Mouse (Mus musculus): ENCODE results near the gene Lman1l. TPM values are rescaled to one million over a fixed set of nuclear protein-coding genes. Genes with fewer than 3 reads are reported as not detected.

The Lman1l gene
- polyA plus RNA-seq, 1 experiment, result not detected

GRCm38 (mm10) chr9:57643856-57644180 is 23.2 kb upstream of the Lman1l start:
- TF ChIP-seq CTCF (IDR thresholded peaks at IDR 0.05; ENCODE audit: control insufficient read depth, insufficient read depth, low read length), result no peak
- TF ChIP-seq POLR2A (IDR thresholded peaks at IDR 0.05; ENCODE audit: borderline replicate concordance, control insufficient read depth, low read depth, low read length), result no peak
- H3K4me3 ChIP-seq (replicated peaks; ENCODE audit: control insufficient read depth, low read depth, low read length), result peak overlapping the region; percentile 67
- peak overlapping the region; percentile 92 for H3K27ac ChIP-seq (ENCODE audit: control insufficient read depth, insufficient read depth, low read depth, low read length, poor library complexity)
- WGBS, result 0% methylated on average over 7 of the region's 7 CpGs
- peaks cover 25% of the 10 kb centered on the region for H3K4me1 ChIP-seq (ENCODE audit: control insufficient read depth, insufficient read depth, low read length)

- H3K4me3 ChIP-seq (replicated peaks; ENCODE audit: control insufficient read depth, low read depth, low read length), result peak overlapping the region; percentile 67
- TF ChIP-seq CTCF (IDR thresholded peaks at IDR 0.05; ENCODE audit: control insufficient read depth, insufficient read depth, low read length) (no peak), POLR2A (IDR thresholded peaks at IDR 0.05; ENCODE audit: borderline replicate concordance, control insufficient read depth, low read depth, low read length) (no peak)
- peak overlapping the region; percentile 92 for H3K27ac ChIP-seq (ENCODE audit: control insufficient read depth, insufficient read depth, low read depth, low read length, poor library complexity)
- WGBS, result 6% methylated on average over 9 of the region's 9 CpGs
- peaks cover 26% of the 10 kb centered on the region for H3K4me1 ChIP-seq (ENCODE audit: control insufficient read depth, insufficient read depth, low read length)
These were observed 22.7 kb upstream of the Lman1l start for GRCm38 (mm10) chr9:57643169-57643855.

GRCm38 (mm10) chr9:57641775-57642550 is 21.4 kb upstream of the Lman1l start:
- H3K27ac ChIP-seq (ENCODE audit: control insufficient read depth, insufficient read depth, low read depth, low read length, poor library complexity), result peak overlapping the region; percentile 92
- peak overlapping the region; percentile 10 for H3K4me3 ChIP-seq (replicated peaks; ENCODE audit: control insufficient read depth, low read depth, low read length)
- WGBS, result 44% methylated on average over 13 of the region's 13 CpGs
- TF ChIP-seq CTCF (IDR thresholded peaks at IDR 0.05; ENCODE audit: control insufficient read depth, insufficient read depth, low read length) (no peak), POLR2A (IDR thresholded peaks at IDR 0.05; ENCODE audit: borderline replicate concordance, control insufficient read depth, low read depth, low read length) (no peak)
- H3K4me1 ChIP-seq (ENCODE audit: control insufficient read depth, insufficient read depth, low read length), result peaks cover 28% of the 10 kb centered on the region

- peak overlapping the region; percentile 92 for H3K27ac ChIP-seq (ENCODE audit: control insufficient read depth, insufficient read depth, low read depth, low read length, poor library complexity)
- WGBS, result 79% methylated on average over 1 of the region's 1 CpGs
- H3K4me1 ChIP-seq (ENCODE audit: control insufficient read depth, insufficient read depth, low read length), result peaks cover 28% of the 10 kb centered on the region
- no peak overlapping the region for H3K4me3 ChIP-seq (replicated peaks; ENCODE audit: control insufficient read depth, low read depth, low read length)
- no peak for TF ChIP-seq CTCF (IDR thresholded peaks at IDR 0.05; ENCODE audit: control insufficient read depth, insufficient read depth, low read length)
- TF ChIP-seq POLR2A (IDR thresholded peaks at IDR 0.05; ENCODE audit: borderline replicate concordance, control insufficient read depth, low read depth, low read length), result no peak
These were observed 20.4 kb upstream of the Lman1l start for GRCm38 (mm10) chr9:57641022-57641421.

GRCm38 (mm10) chr9:57640384-57640783 is 19.8 kb upstream of the Lman1l start:
- under 1% methylated on average over 15 of the region's 15 CpGs for WGBS
- TF ChIP-seq POLR2A (IDR thresholded peaks at IDR 0.05; ENCODE audit: borderline replicate concordance, control insufficient read depth, low read depth, low read length) (peak; percentile 83; the same call in 1 of the 2 replicates), CTCF (IDR thresholded peaks at IDR 0.05; ENCODE audit: control insufficient read depth, insufficient read depth, low read length) (no peak)
- Histone ChIP-seq H3K4me3 (replicated peaks; ENCODE audit: control insufficient read depth, low read depth, low read length) (peak overlapping the region; percentile 24), H3K4me1 (ENCODE audit: control insufficient read depth, insufficient read depth, low read length) (peaks cover 29% of the 10 kb centered on the region), H3K27ac (ENCODE audit: control insufficient read depth, insufficient read depth, low read depth, low read length, poor library complexity) (peak overlapping the region; percentile 92)

- Histone ChIP-seq H3K27ac (ENCODE audit: control insufficient read depth, insufficient read depth, low read depth, low read length, poor library complexity) (peak overlapping the region; percentile 92), H3K4me1 (ENCODE audit: control insufficient read depth, insufficient read depth, low read length) (peaks cover 32% of the 10 kb centered on the region), H3K4me3 (replicated peaks; ENCODE audit: control insufficient read depth, low read depth, low read length) (peak overlapping the region; percentile 24)
- WGBS, result 19% methylated on average over 5 of the region's 5 CpGs
- no peak for TF ChIP-seq POLR2A (IDR thresholded peaks at IDR 0.05; ENCODE audit: borderline replicate concordance, control insufficient read depth, low read depth, low read length)
- no peak for TF ChIP-seq CTCF (IDR thresholded peaks at IDR 0.05; ENCODE audit: control insufficient read depth, insufficient read depth, low read length)
These were observed 19.2 kb upstream of the Lman1l start for GRCm38 (mm10) chr9:57639661-57640328.

- Histone ChIP-seq H3K4me3 (replicated peaks; ENCODE audit: control insufficient read depth, low read depth, low read length) (no peak overlapping the region), H3K4me1 (ENCODE audit: control insufficient read depth, insufficient read depth, low read length) (peaks cover 38% of the 10 kb centered on the region), H3K27ac (ENCODE audit: control insufficient read depth, insufficient read depth, low read depth, low read length, poor library complexity) (peak overlapping the region; percentile 92)
- 5% methylated on average over 8 of the region's 8 CpGs for WGBS
- TF ChIP-seq POLR2A (IDR thresholded peaks at IDR 0.05; ENCODE audit: borderline replicate concordance, control insufficient read depth, low read depth, low read length) (peak; percentile 56; the same call in 1 of the 2 replicates), CTCF (IDR thresholded peaks at IDR 0.05; ENCODE audit: control insufficient read depth, insufficient read depth, low read length) (no peak)
These were observed 18.3 kb upstream of the Lman1l start for GRCm38 (mm10) chr9:57638651-57639459.
